Mouse (Mus musculus): Measurements from ENCODE around the gene Phactr3. TPM values are rescaled to one million over a fixed set of nuclear protein-coding genes. Genes with fewer than 3 reads are reported as not detected.

Phactr3 gene
- polyA plus RNA-seq, 1 experiment = 0.75 TPM

DNA sequence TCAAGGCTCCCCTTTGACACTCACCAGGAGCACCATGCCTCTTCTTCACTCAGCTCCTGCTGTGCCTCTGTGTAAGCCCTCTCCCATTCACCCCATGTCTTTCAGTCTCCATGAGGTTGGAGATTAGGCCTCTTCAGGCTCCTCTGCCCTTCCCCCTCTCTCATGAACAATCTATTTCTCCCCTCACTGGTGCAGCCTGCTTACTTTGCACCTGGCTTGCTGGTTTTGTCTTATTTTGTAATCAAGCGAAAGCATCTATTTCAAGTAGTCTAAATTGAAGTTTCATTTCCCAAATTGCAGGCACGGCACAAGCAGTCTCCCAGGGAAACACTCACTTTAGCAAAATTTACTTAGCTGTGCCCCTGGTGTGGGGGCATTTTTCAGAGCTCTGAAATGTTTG lies 70.2 kb downstream of the Phactr3 start:
- no peaks in the 10 kb centered on the region for H3K27me3 ChIP-seq (ENCODE audit: control insufficient read depth, insufficient read depth, low read length, poor library complexity, severe bottlenecking)
- no peak overlapping the region for H3K27ac ChIP-seq (ENCODE audit: insufficient read depth, low read length)
- TF ChIP-seq POLR2A (IDR thresholded peaks at IDR 0.05; ENCODE audit: insufficient read depth, low read length) (no peak), EP300 (IDR thresholded peaks at IDR 0.05; ENCODE audit: insufficient read depth, low read depth, low read length) (no peak), CTCF (IDR thresholded peaks at IDR 0.05; ENCODE audit: low read depth, low read length) (no peak)
- no peaks in the 10 kb centered on the region for H3K9me3 ChIP-seq (replicated peaks; ENCODE audit: control insufficient read depth, insufficient read depth, low read length, poor library complexity, severe bottlenecking)
- no peaks in the 10 kb centered on the region for H3K36me3 ChIP-seq (ENCODE audit: control insufficient read depth, insufficient read depth, low read length, poor library complexity, severe bottlenecking)
- no peak overlapping the region for H3K9ac ChIP-seq (ENCODE audit: low read depth, poor library complexity, severe bottlenecking)
- no peaks in the 10 kb centered on the region for H3K4me1 ChIP-seq (ENCODE audit: control insufficient read depth, insufficient read depth, low read length)
- no peak overlapping the region for H3K4me3 ChIP-seq (ENCODE audit: low read depth, low read length)

DNA sequence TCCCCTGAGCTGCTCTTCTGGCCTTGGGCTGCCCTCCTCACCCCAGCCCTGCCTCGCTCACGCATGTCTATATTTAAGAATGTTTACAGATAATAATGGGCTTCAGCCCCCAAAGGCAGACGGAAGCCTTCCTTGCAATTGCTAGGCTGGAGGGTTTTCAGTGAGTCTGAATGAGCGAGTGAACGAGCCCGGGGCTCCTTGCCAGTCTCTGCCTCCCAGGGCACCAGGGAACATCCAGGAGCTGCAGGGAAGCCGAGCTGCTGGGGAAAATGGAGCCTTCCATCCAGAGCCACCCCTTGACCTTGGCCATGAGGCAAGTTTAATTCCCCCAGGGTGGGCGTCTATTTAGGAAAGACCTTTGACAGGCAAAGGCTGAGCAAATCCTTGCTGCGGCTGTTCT lies 74.1 kb downstream of the Phactr3 start:
- no peak for TF ChIP-seq CTCF (IDR thresholded peaks at IDR 0.05; ENCODE audit: low read depth, low read length)
- no peak for TF ChIP-seq EP300 (IDR thresholded peaks at IDR 0.05; ENCODE audit: insufficient read depth, low read depth, low read length)
- TF ChIP-seq POLR2A (IDR thresholded peaks at IDR 0.05; ENCODE audit: insufficient read depth, low read length) = no peak
- no peak overlapping the region for H3K27ac ChIP-seq (ENCODE audit: insufficient read depth, low read length)
- no peaks in the 10 kb centered on the region for H3K27me3 ChIP-seq (ENCODE audit: control insufficient read depth, insufficient read depth, low read length, poor library complexity, severe bottlenecking)
- H3K36me3 ChIP-seq (ENCODE audit: control insufficient read depth, insufficient read depth, low read length, poor library complexity, severe bottlenecking) = no peaks in the 10 kb centered on the region
- no peak overlapping the region for H3K4me3 ChIP-seq (ENCODE audit: low read depth, low read length)
- no peaks in the 10 kb centered on the region for H3K4me1 ChIP-seq (ENCODE audit: control insufficient read depth, insufficient read depth, low read length)
- H3K9ac ChIP-seq (ENCODE audit: low read depth, poor library complexity, severe bottlenecking) = no peak overlapping the region
- H3K9me3 ChIP-seq (replicated peaks; ENCODE audit: control insufficient read depth, insufficient read depth, low read length, poor library complexity, severe bottlenecking) = no peaks in the 10 kb centered on the region

DNA sequence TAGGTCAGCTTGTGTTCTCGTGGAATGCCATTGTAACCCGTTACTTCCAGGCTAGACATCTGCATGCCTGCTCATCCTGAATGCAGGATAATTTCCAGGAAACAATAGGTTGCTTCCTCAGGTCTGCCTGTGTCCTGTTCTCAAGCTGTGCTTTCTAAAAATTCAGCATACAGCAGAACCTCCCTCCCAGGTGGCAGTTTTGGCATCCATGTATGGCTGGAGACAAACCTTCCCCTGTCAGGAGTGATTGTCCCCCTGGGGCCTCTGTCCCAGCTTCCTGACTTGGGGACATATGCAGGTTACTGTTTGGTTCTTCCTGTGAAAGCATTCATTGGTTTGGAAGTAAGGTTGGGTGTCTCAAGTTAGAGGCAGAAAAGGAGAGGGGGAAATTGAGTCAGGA lies 74.7 kb downstream of the Phactr3 start:
- H3K27ac ChIP-seq (ENCODE audit: insufficient read depth, low read length) = no peak overlapping the region
- TF ChIP-seq EP300 (IDR thresholded peaks at IDR 0.05; ENCODE audit: insufficient read depth, low read depth, low read length) = no peak
- no peak for TF ChIP-seq POLR2A (IDR thresholded peaks at IDR 0.05; ENCODE audit: insufficient read depth, low read length)
- TF ChIP-seq CTCF (IDR thresholded peaks at IDR 0.05; ENCODE audit: low read depth, low read length) = no peak
- no peaks in the 10 kb centered on the region for H3K4me1 ChIP-seq (ENCODE audit: control insufficient read depth, insufficient read depth, low read length)
- H3K9ac ChIP-seq (ENCODE audit: low read depth, poor library complexity, severe bottlenecking) = no peak overlapping the region
- no peaks in the 10 kb centered on the region for H3K9me3 ChIP-seq (replicated peaks; ENCODE audit: control insufficient read depth, insufficient read depth, low read length, poor library complexity, severe bottlenecking)
- H3K27me3 ChIP-seq (ENCODE audit: control insufficient read depth, insufficient read depth, low read length, poor library complexity, severe bottlenecking) = no peaks in the 10 kb centered on the region
- H3K4me3 ChIP-seq (ENCODE audit: low read depth, low read length) = no peak overlapping the region
- H3K36me3 ChIP-seq (ENCODE audit: control insufficient read depth, insufficient read depth, low read length, poor library complexity, severe bottlenecking) = no peaks in the 10 kb centered on the region

DNA sequence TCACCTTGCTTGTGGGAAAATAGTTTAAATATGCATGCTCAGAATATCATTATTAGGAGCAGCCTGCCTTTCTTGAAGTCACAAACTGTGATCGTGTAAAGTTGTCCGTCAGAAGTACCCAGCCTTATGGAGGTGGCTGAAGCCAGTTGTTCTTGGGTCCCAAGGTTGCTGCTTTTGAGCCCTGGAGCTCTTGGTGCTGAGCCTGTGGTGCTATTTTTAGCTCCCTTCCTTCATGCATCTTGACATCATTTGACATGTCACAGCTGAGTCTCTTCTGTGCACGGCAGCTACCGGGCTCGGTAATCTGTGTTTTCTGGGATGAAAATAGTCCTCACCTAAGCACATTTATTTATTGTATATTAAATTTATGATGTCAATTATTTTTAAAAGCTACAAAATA lies 76.1 kb downstream of the Phactr3 start:
- TF ChIP-seq CTCF (IDR thresholded peaks at IDR 0.05; ENCODE audit: low read depth, low read length) (no peak), EP300 (IDR thresholded peaks at IDR 0.05; ENCODE audit: insufficient read depth, low read depth, low read length) (no peak), POLR2A (IDR thresholded peaks at IDR 0.05; ENCODE audit: insufficient read depth, low read length) (no peak)
- Histone ChIP-seq H3K9ac (ENCODE audit: low read depth, poor library complexity, severe bottlenecking) (no peak overlapping the region), H3K4me1 (ENCODE audit: control insufficient read depth, insufficient read depth, low read length) (no peaks in the 10 kb centered on the region), H3K4me3 (ENCODE audit: low read depth, low read length) (no peak overlapping the region), H3K9me3 (replicated peaks; ENCODE audit: control insufficient read depth, insufficient read depth, low read length, poor library complexity, severe bottlenecking) (no peaks in the 10 kb centered on the region), H3K27me3 (ENCODE audit: control insufficient read depth, insufficient read depth, low read length, poor library complexity, severe bottlenecking) (no peaks in the 10 kb centered on the region), H3K36me3 (ENCODE audit: control insufficient read depth, insufficient read depth, low read length, poor library complexity, severe bottlenecking) (no peaks in the 10 kb centered on the region), H3K27ac (ENCODE audit: insufficient read depth, low read length) (no peak overlapping the region)

DNA sequence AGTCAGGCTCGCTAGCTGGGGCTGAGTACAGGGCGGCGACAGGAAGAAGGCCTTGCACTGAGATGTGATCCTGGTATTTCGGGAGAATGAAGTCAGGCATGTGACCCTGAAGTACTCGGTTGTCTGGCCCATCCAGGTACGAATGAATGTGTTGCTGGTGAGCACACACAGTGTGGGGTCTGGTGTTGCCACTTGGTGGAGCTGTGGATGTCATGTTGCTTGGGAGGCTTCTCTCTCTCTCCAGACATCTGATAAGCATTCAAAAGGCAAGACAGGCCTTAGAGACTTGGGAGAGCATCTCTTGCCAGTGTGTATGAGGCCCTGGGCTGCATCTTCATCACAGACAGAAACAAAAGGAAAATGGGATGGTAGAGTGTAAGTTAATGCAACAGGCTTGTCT lies 77.3 kb downstream of the Phactr3 start:
- H3K4me1 ChIP-seq (ENCODE audit: control insufficient read depth, insufficient read depth, low read length) = no peaks in the 10 kb centered on the region
- H3K36me3 ChIP-seq (ENCODE audit: control insufficient read depth, insufficient read depth, low read length, poor library complexity, severe bottlenecking) = no peaks in the 10 kb centered on the region
- TF ChIP-seq POLR2A (IDR thresholded peaks at IDR 0.05; ENCODE audit: insufficient read depth, low read length) = no peak
- peak; percentile 21 for TF ChIP-seq CTCF (IDR thresholded peaks at IDR 0.05; ENCODE audit: low read depth, low read length)
- no peak for TF ChIP-seq EP300 (IDR thresholded peaks at IDR 0.05; ENCODE audit: insufficient read depth, low read depth, low read length)
- no peaks in the 10 kb centered on the region for H3K9me3 ChIP-seq (replicated peaks; ENCODE audit: control insufficient read depth, insufficient read depth, low read length, poor library complexity, severe bottlenecking)
- H3K4me3 ChIP-seq (ENCODE audit: low read depth, low read length) = no peak overlapping the region
- H3K27me3 ChIP-seq (ENCODE audit: control insufficient read depth, insufficient read depth, low read length, poor library complexity, severe bottlenecking) = no peaks in the 10 kb centered on the region
- no peak overlapping the region for H3K9ac ChIP-seq (ENCODE audit: low read depth, poor library complexity, severe bottlenecking)
- no peak overlapping the region for H3K27ac ChIP-seq (ENCODE audit: insufficient read depth, low read length)

DNA sequence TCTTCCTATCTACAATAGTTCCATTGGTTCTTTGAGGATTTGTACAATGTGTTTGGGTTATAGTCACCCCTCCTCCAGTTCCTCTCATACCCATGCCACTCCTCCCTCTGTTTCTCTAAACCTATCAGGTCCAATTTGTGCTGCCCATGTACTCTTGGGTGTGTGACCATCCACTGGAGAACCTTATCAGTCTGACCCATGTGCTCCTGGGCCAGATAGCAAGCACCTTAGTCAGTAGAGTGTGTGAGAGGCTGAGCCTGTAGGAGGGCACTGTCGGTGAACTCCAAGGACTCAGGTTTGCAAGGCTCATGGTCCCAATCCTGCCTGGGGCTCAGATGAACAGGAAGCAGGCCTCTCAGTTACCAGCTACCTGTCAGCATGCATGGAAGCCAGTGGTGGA lies 78.8 kb downstream of the Phactr3 start:
- Histone ChIP-seq H3K27me3 (ENCODE audit: control insufficient read depth, insufficient read depth, low read length, poor library complexity, severe bottlenecking) (no peaks in the 10 kb centered on the region), H3K4me3 (ENCODE audit: low read depth, low read length) (no peak overlapping the region), H3K4me1 (ENCODE audit: control insufficient read depth, insufficient read depth, low read length) (no peaks in the 10 kb centered on the region), H3K36me3 (ENCODE audit: control insufficient read depth, insufficient read depth, low read length, poor library complexity, severe bottlenecking) (no peaks in the 10 kb centered on the region), H3K9me3 (replicated peaks; ENCODE audit: control insufficient read depth, insufficient read depth, low read length, poor library complexity, severe bottlenecking) (no peaks in the 10 kb centered on the region), H3K27ac (ENCODE audit: insufficient read depth, low read length) (no peak overlapping the region), H3K9ac (ENCODE audit: low read depth, poor library complexity, severe bottlenecking) (no peak overlapping the region)
- TF ChIP-seq POLR2A (IDR thresholded peaks at IDR 0.05; ENCODE audit: insufficient read depth, low read length) = no peak
- no peak for TF ChIP-seq CTCF (IDR thresholded peaks at IDR 0.05; ENCODE audit: low read depth, low read length)
- no peak for TF ChIP-seq EP300 (IDR thresholded peaks at IDR 0.05; ENCODE audit: insufficient read depth, low read depth, low read length)

All from ES-Bruce4 (cell line).